Mouse (Mus musculus): Measurements from ENCODE around the gene Pstk. TPM values are rescaled to one million over a fixed set of nuclear protein-coding genes. Genes with fewer than 3 reads are reported as not detected.
"Not testable (repeated sequence)": the region's sequence is repeated elsewhere in the genome, so short reads cannot be mapped to it uniquely, and the experiment has no call there.

The Pstk gene
- polyA plus RNA-seq, 1 experiment from 2014 or later: 51.5 TPM

- ATAC-seq (ENCODE audit: low FRiP score): no peak
- H3K27me3 ChIP-seq: peaks cover 6% of the 10 kb centered on the region
- no peaks in the 10 kb centered on the region for H3K9me3 ChIP-seq
- H3K9ac ChIP-seq: no peak overlapping the region
- 94% methylated on average over 8 of the region's 8 CpGs for WGBS
- H3K27ac ChIP-seq: no peak overlapping the region
- H3K4me2 ChIP-seq: no peak overlapping the region
- H3K4me1 ChIP-seq: peaks cover 15% of the 10 kb centered on the region
- no peaks in the 10 kb centered on the region for H3K36me3 ChIP-seq (replicated peaks)
- H3K4me3 ChIP-seq (replicated peaks): no peak overlapping the region
Measured at GRCm38 (mm10) chr7:131364131-131364530, 6.8 kb upstream of the Pstk start.

DNA sequence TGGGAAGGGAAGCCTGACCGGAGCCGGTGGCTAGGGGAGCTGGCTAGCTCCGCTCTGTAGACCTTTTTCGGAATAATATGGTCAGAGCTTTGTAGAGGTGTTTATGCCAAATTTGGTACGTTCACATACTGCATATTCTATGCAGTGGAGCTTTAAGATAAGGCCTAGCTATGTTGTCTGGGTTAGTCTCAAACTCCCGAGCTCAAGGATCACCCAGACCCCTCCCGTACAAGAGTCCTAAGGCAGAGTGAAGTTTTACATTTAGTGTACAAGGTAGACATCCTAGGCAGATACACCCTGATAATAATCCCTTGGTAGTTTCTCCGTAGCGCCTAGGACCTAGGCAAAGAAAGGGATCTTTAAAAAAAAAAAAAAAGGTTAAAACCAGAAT is 524 bp downstream of the Pstk start:
- Histone ChIP-seq H3K9ac (peak overlapping the region; percentile 93), H3K4me2 (peak overlapping the region; percentile 78), H3K9me3 (no peaks in the 10 kb centered on the region), H3K27ac (peak overlapping the region; percentile 90), H3K27me3 (peaks cover 4% of the 10 kb centered on the region; the same call in 1 of the 2 replicates), H3K36me3 (replicated peaks) (no peaks in the 10 kb centered on the region), H3K4me1 (peaks cover 11% of the 10 kb centered on the region; the same call in 1 of the 2 replicates), H3K4me3 (replicated peaks) (peak overlapping the region; percentile 78)
- 9% methylated on average over 9 of the region's 9 CpGs for WGBS
- ATAC-seq (ENCODE audit: low FRiP score): peak; percentile 49

GRCm38 (mm10) chr7:131371880-131372651 is 1.1 kb downstream of the Pstk start:
- ATAC-seq (ENCODE audit: low FRiP score): no peak
- Histone ChIP-seq H3K9me3 (no peaks in the 10 kb centered on the region), H3K4me2 (peak overlapping the region; percentile 78), H3K27ac (no peak overlapping the region), H3K4me3 (replicated peaks) (peak overlapping the region; percentile 78), H3K4me1 (peaks cover 11% of the 10 kb centered on the region; the same call in 1 of the 2 replicates), H3K27me3 (peaks cover 3% of the 10 kb centered on the region; the same call in 1 of the 2 replicates), H3K36me3 (replicated peaks) (no peaks in the 10 kb centered on the region), H3K9ac (peak overlapping the region; percentile 93; the same call in 1 of the 2 replicates)
- 73% methylated on average over 9 of the region's 9 CpGs for WGBS

DNA sequence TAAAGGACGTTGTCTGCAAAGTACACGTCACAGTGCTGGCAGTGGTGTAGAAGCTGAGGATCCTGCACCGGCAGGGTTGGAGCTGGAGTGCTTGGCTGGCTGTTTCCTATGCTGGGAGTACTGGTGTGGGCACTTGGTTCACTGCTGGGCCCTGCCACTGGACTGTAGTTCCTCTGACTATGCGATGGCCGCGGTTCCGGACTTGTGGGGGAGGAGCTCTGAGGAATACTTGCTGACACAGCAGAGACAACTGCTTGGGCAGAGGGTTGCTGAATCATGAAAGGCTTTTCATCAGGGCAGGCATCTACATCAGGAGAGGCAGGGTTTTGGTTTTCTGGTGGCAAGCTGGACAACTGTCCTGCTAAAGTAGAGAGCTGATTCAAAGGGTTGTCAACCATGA is 20.8 kb downstream of the Pstk start:
- not testable (repeated sequence) for H3K9me3 ChIP-seq; ATAC-seq (ENCODE audit: low FRiP score); H3K4me1 ChIP-seq; H3K4me3 ChIP-seq (replicated peaks); H3K9ac ChIP-seq; H3K27me3 ChIP-seq; H3K4me2 ChIP-seq; H3K27ac ChIP-seq
- 90% methylated on average over 7 of the region's 7 CpGs for WGBS
- peaks cover 32% of the 10 kb centered on the region for H3K36me3 ChIP-seq (replicated peaks)

DNA sequence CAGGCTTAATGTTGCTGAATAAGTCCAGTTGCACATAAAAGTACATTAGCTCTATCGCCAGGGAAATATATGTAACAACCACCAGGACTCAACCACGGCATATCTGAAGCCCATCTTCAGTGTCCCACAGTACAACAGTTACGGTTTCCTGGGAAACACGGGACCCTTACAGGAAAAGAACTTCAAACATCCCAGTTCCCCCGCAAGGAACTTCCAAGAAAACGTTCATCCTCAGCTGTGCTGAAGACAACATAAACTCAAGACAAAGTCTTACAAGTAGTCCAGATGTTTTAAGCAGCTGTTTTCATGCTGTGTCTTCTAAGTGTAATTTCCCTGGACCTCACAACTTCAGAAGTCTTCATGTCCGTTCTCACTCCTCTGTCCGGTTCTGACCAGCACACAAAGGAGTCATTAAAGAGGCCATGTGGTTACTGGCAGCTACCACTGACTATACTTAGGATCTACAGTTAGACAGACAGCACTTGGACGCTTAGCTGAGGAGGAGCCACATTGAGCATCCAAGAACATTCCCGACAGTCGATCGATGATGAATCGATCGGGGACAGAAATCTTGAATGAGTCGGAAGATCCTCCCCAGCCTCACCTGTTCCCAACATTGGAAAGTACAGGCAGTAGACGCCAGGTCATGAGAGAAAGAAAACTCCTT is 38.5 kb downstream of the Pstk start:
- no peak overlapping the region; the same call in 1 of the 2 replicates for H3K27ac ChIP-seq

GRCm38 (mm10) chr7:131409988-131410385 is 39.0 kb downstream of the Pstk start:
- under 1% methylated on average over 38 of the region's 38 CpGs for WGBS

More for the DNA sequence above, 38.5 kb downstream of the Pstk start:
- H3K4me3 ChIP-seq (replicated peaks): peak overlapping the region; percentile 79
- no peak for ATAC-seq (ENCODE audit: low FRiP score)
- no peaks in the 10 kb centered on the region for H3K27me3 ChIP-seq
- 9% methylated on average over 16 of the region's 16 CpGs for WGBS
- no peaks in the 10 kb centered on the region; the same call in 1 of the 2 replicates for H3K36me3 ChIP-seq (replicated peaks)
- H3K9ac ChIP-seq: peak overlapping the region; percentile 93
- H3K9me3 ChIP-seq: no peaks in the 10 kb centered on the region
- peaks cover 20% of the 10 kb centered on the region for H3K4me1 ChIP-seq
- peak overlapping the region; percentile 65 for H3K4me2 ChIP-seq

DNA sequence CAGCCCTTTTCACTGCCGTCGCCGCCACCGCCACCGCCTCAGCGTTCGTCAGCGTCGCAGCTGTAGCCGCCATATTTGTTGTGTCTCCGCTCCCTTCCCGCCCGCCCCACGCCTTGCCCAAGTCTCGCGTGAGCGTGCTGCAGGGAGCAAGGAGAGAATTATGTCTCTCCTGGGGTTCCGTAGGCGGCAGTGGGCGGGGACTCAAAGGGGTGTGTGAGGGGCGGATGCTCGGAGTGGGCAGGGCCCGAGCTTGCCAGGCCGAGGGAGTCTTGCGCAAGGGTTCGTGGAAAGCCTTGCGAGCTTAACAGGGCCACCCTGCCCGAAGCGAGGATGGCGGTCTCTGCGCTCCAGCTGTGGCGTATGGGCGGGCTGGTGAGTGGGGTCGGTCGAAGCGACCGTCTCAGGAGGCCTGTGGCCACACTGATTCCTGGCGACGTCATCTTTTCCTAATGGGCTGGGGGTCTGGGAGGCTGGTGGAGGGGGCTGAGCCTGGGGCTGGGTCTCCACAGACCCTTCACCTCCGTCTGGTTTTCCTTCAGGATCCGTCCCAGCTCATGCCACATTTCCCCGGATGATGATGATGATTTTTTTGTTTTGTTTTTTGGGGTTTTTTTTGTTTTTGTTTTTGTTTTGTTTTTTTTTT is 39.6 kb downstream of the Pstk start, which contains the start of the genes Ikzf5 and Acadsb:
Gene Ikzf5, minus strand, starts transcription at position 106 of the 643 bp plus-strand sequence.
Gene Acadsb, plus strand, starts transcription at position 186 of the 643 bp plus-strand sequence.
- ATAC-seq (ENCODE audit: low FRiP score): peak; percentile 99
- H3K4me3 ChIP-seq (replicated peaks): peak within 1 kb of the TSS; percentile 79
- peak within 1 kb of the TSS; percentile 74 for H3K27ac ChIP-seq
- H3K9me3 ChIP-seq: no peaks in the 10 kb centered on the region
- peak within 1 kb of the TSS; percentile 65 for H3K4me2 ChIP-seq
- peaks cover 20% of the 10 kb centered on the region for H3K4me1 ChIP-seq
- no peaks in the 10 kb centered on the region; the same call in 1 of the 2 replicates for H3K36me3 ChIP-seq (replicated peaks)
- H3K9ac ChIP-seq: peak within 1 kb of the TSS; percentile 93
- no peaks in the 10 kb centered on the region for H3K27me3 ChIP-seq
- WGBS: under 1% methylated on average over 42 of the region's 42 CpGs

More at GRCm38 (mm10) chr7:131409988-131410385, 39.0 kb downstream of the Pstk start:
- Histone ChIP-seq H3K27me3 (no peaks in the 10 kb centered on the region), H3K36me3 (replicated peaks) (no peaks in the 10 kb centered on the region; the same call in 1 of the 2 replicates), H3K4me3 (replicated peaks) (peak overlapping the region; percentile 79), H3K4me2 (peak overlapping the region; percentile 65), H3K9me3 (no peaks in the 10 kb centered on the region), H3K27ac (peak overlapping the region; percentile 74; the same call in 1 of the 2 replicates), H3K4me1 (peaks cover 20% of the 10 kb centered on the region), H3K9ac (peak overlapping the region; percentile 93)
- ATAC-seq (ENCODE audit: low FRiP score): peak; percentile 67

DNA sequence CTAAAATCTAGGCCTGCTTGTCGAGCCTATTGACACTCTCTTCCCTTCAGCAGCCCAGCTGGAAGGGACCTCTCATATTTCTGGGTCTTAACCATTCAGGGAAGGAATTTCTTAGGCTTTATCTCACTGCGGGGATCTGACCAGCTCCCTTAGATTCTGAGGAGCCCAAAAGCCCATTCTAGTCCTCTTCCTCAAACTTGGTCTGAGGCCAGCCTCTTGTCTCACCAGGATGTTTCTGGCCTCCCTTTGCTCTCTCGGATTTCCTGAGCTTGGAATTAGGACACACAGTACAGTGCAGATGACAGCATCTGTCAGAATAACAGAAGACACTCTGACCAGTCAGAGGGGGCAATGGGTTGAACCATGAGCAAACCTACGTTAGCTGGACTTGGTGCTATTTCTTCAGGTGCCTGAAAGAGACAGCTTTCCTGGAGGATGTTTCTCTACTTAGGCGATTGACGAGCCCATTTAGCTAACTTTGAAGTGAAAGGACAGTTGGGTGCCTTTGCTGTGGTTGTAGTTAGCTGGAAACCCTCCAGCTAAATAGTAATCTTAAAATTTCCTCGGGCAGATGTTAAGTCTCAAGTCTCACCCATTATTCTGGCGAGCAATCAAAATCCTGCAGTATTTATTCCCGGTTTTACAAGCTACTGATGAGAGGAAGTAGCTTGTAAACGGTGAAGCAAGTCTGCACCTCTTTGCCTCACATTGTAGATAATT is 40.4 kb downstream of the Pstk start:
- Histone ChIP-seq H3K9me3 (no peaks in the 10 kb centered on the region), H3K4me3 (replicated peaks) (peak overlapping the region; percentile 79), H3K4me1 (peaks cover 20% of the 10 kb centered on the region), H3K4me2 (peak overlapping the region; percentile 65), H3K9ac (peak overlapping the region; percentile 62), H3K27me3 (no peaks in the 10 kb centered on the region), H3K27ac (no peak overlapping the region), H3K36me3 (replicated peaks) (no peaks in the 10 kb centered on the region; the same call in 1 of the 2 replicates)
- ATAC-seq (ENCODE audit: low FRiP score): no peak
- 68% methylated on average over 10 of the region's 10 CpGs for WGBS

- no peak for ATAC-seq (ENCODE audit: low FRiP score)
- Histone ChIP-seq H3K4me1 (peaks cover 20% of the 10 kb centered on the region), H3K9me3 (no peaks in the 10 kb centered on the region), H3K27me3 (no peaks in the 10 kb centered on the region), H3K9ac (no peak overlapping the region), H3K27ac (no peak overlapping the region), H3K4me2 (no peak overlapping the region), H3K4me3 (replicated peaks) (no peak overlapping the region), H3K36me3 (replicated peaks) (no peaks in the 10 kb centered on the region; the same call in 1 of the 2 replicates)
- 83% methylated on average over 2 of the region's 2 CpGs for WGBS
Measured at GRCm38 (mm10) chr7:131411941-131412270, 41.0 kb downstream of the Pstk start.

DNA sequence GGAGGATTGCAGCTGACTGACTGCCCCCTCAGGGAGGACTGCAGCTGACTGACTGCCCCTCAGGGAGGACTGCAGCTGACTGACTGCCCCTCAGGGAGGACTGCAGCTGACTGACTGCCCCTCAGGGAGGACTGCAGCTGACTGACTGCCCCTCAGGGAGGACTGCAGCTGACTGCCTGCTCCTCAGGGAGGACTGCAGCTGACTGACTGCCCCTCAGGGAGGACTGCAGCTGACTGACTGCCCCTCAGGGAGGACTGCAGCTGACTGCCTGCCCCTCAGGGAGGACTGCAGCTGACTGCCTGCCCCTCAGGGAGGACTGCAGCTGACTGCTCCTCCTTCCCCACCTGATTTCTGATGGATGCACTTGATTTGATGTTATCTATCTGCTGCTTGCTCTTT is 45.8 kb downstream of the Pstk start:
- H3K36me3 ChIP-seq (replicated peaks); H3K4me3 ChIP-seq (replicated peaks); H3K4me1 ChIP-seq; H3K27me3 ChIP-seq; H3K9me3 ChIP-seq; H3K4me2 ChIP-seq; H3K27ac ChIP-seq; H3K9ac ChIP-seq; ATAC-seq (ENCODE audit: low FRiP score): not testable (repeated sequence)

GRCm38 (mm10) chr7:131417605-131418004 is 46.7 kb downstream of the Pstk start:
- Histone ChIP-seq H3K27ac (no peak overlapping the region), H3K4me1 (no peaks in the 10 kb centered on the region), H3K36me3 (replicated peaks) (no peaks in the 10 kb centered on the region), H3K4me3 (replicated peaks) (no peak overlapping the region), H3K4me2 (no peak overlapping the region), H3K27me3 (no peaks in the 10 kb centered on the region), H3K9me3 (no peaks in the 10 kb centered on the region), H3K9ac (no peak overlapping the region)
- ATAC-seq (ENCODE audit: low FRiP score): no peak
